Mouse (Mus musculus): ENCODE data around the gene Gm20696. TPM values are rescaled to one million over a fixed set of nuclear protein-coding genes. Genes with fewer than 3 reads are reported as not detected.

Gm20696 gene
- polyA plus RNA-seq, 1 experiment from 2014 or later = 6.3 TPM

DNA sequence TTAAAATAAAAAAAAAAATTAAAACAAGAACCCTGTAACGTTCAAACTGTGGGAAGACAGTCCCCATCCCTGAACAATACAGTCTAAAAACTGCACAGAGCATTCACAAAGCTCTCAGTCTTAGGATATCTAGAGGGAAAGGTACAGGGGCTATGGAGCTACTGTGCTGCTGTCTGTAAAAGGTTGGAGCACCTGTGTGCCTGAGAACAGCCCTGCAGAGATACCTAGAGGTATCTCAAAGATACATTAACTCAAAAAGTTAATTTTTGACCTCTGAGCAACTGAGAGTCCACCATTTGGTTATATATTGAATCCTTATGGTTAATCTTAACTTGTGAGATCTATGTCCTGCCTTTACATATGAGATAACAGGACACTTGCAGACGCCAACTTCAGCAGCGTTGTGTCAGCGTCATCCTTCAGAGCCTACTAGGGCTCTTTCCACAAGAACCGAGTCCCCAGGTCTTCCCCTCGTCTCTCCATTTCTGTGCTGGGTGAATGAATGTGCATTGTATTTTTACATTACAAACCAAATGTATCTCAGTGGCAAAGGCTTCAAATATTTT lies 174.5 kb downstream of the Gm20696 start:
- no peaks in the 10 kb centered on the region for H3K9me3 ChIP-seq (ENCODE audit: control insufficient read depth, low read length)
- no peak overlapping the region for H3K9ac ChIP-seq (replicated peaks; ENCODE audit: low read depth, low read length)
- 85% methylated on average over 6 of the region's 6 CpGs for WGBS
- no peak overlapping the region for H3K4me3 ChIP-seq (replicated peaks; ENCODE audit: low read length)
- H3K27ac ChIP-seq (ENCODE audit: low read length) = no peak overlapping the region
- H3K27me3 ChIP-seq (replicated peaks; ENCODE audit: control insufficient read depth, insufficient read depth, low read length) = 0 out of 2 replicates have a peak, but pooled peaks cover 3% of the 10 kb centered on the region
- H3K4me2 ChIP-seq (ENCODE audit: low read length) = no peak overlapping the region
- no peaks in the 10 kb centered on the region for H3K36me3 ChIP-seq (ENCODE audit: control insufficient read depth, insufficient read depth)
- no peaks in the 10 kb centered on the region for H3K4me1 ChIP-seq (replicated peaks; ENCODE audit: control insufficient read depth, insufficient read depth, low read length)
- no peak for ATAC-seq

DNA sequence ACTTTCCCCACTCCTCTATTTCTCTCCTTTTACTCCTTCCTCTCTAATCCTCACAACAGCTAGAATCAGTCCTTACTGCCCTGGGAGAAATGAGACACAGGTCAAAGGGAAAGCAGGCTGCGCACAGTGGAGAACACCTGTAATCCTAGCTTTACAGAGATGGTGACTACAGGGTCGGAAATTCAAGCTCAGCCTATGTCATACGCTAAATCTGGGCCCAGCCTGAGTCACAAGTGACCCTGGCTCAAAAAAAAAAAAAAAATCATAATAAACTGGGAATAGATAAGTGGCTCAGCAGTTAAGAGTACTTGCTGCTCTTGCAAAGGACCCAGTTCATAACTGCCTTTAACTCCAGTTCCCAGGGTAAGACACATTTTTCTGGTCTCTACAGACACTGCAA lies 175.5 kb downstream of the Gm20696 start:
- Histone ChIP-seq H3K27ac (ENCODE audit: low read length) (no peak overlapping the region), H3K4me2 (ENCODE audit: low read length) (no peak overlapping the region), H3K27me3 (replicated peaks; ENCODE audit: control insufficient read depth, insufficient read depth, low read length) (0 out of 2 replicates have a peak, but pooled peaks cover 3% of the 10 kb centered on the region), H3K4me1 (replicated peaks; ENCODE audit: control insufficient read depth, insufficient read depth, low read length) (peaks cover 2% of the 10 kb centered on the region), H3K9me3 (ENCODE audit: control insufficient read depth, low read length) (no peaks in the 10 kb centered on the region), H3K4me3 (replicated peaks; ENCODE audit: low read length) (no peak overlapping the region), H3K36me3 (ENCODE audit: control insufficient read depth, insufficient read depth) (no peaks in the 10 kb centered on the region), H3K9ac (replicated peaks; ENCODE audit: low read depth, low read length) (no peak overlapping the region)
- WGBS = 91% methylated on average over 3 of the region's 3 CpGs
- no peak for ATAC-seq

DNA sequence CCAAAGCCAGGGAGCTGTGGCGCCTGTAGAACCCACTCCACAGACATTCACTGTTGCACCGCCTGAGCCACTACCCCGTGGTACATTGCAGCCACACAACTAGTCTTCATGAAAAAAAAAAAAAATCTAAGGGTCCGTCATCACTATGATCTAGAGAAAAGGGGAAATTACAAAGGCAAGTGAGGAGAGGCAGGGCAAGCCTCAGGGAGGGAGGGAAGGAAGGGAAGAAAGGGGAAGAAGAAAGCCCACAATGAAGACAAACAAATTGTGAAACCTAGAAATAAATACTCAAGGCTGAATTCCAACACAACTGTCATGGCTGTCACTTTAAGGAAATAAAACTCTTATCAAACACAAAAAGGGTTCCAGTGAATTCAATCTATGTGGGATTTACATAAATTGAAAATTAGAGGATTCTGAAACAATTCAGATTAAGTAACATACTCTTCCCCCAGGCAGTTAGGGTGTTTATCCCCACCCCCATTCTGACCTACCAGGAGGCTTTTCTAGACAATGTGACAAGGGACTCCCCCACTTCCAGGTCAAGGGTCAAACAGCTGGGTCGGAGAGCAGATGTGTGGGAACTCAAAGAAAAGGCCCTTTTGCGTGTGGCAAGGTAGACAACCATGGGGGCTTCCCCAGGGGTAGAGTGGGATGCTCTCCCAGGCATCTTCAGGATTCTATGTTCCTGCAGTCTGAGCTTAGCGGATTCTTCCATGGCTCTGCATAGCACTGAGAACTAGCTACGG lies 176.5 kb downstream of the Gm20696 start:
- no peak overlapping the region for H3K9ac ChIP-seq (replicated peaks; ENCODE audit: low read depth, low read length)
- no peak overlapping the region for H3K4me2 ChIP-seq (ENCODE audit: low read length)
- 0 out of 2 replicates have a peak, but pooled peaks cover 3% of the 10 kb centered on the region for H3K27me3 ChIP-seq (replicated peaks; ENCODE audit: control insufficient read depth, insufficient read depth, low read length)
- ATAC-seq = no peak
- no peaks in the 10 kb centered on the region for H3K36me3 ChIP-seq (ENCODE audit: control insufficient read depth, insufficient read depth)
- H3K4me3 ChIP-seq (replicated peaks; ENCODE audit: low read length) = no peak overlapping the region
- WGBS = 81% methylated on average over 8 of the region's 8 CpGs
- no peak overlapping the region for H3K27ac ChIP-seq (ENCODE audit: low read length)
- peaks cover 12% of the 10 kb centered on the region for H3K4me1 ChIP-seq (replicated peaks; ENCODE audit: control insufficient read depth, insufficient read depth, low read length)
- no peaks in the 10 kb centered on the region for H3K9me3 ChIP-seq (ENCODE audit: control insufficient read depth, low read length)

DNA sequence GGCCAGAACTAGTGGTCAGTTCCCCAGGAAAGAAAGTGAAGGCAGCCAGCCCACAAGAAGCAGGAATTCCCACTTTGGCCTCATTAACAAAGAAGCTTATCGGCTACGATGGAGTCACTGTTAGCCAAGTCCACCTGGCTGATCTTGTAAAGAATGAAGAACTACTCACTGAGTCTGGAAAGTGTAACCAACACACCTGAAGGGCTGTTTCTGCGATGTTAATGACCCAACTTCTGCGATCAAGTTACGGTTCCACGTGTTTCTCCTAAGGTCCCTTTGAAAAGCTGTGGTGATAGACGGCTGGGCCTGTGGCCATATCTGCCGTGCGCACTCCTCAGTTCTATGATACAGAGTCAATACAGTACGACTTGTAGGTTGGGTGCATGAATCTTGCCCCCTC lies 177.2 kb downstream of the Gm20696 start:
- H3K4me3 ChIP-seq (replicated peaks; ENCODE audit: low read length) = no peak overlapping the region
- H3K36me3 ChIP-seq (ENCODE audit: control insufficient read depth, insufficient read depth) = no peaks in the 10 kb centered on the region
- WGBS = 79% methylated on average over 10 of the region's 10 CpGs
- no peaks in the 10 kb centered on the region for H3K9me3 ChIP-seq (ENCODE audit: control insufficient read depth, low read length)
- no peak overlapping the region for H3K9ac ChIP-seq (replicated peaks; ENCODE audit: low read depth, low read length)
- no peak overlapping the region for H3K27ac ChIP-seq (ENCODE audit: low read length)
- H3K4me1 ChIP-seq (replicated peaks; ENCODE audit: control insufficient read depth, insufficient read depth, low read length) = peaks cover 17% of the 10 kb centered on the region
- H3K27me3 ChIP-seq (replicated peaks; ENCODE audit: control insufficient read depth, insufficient read depth, low read length) = 0 out of 2 replicates have a peak, but pooled peaks cover 3% of the 10 kb centered on the region
- no peak overlapping the region for H3K4me2 ChIP-seq (ENCODE audit: low read length)
- ATAC-seq = no peak

DNA sequence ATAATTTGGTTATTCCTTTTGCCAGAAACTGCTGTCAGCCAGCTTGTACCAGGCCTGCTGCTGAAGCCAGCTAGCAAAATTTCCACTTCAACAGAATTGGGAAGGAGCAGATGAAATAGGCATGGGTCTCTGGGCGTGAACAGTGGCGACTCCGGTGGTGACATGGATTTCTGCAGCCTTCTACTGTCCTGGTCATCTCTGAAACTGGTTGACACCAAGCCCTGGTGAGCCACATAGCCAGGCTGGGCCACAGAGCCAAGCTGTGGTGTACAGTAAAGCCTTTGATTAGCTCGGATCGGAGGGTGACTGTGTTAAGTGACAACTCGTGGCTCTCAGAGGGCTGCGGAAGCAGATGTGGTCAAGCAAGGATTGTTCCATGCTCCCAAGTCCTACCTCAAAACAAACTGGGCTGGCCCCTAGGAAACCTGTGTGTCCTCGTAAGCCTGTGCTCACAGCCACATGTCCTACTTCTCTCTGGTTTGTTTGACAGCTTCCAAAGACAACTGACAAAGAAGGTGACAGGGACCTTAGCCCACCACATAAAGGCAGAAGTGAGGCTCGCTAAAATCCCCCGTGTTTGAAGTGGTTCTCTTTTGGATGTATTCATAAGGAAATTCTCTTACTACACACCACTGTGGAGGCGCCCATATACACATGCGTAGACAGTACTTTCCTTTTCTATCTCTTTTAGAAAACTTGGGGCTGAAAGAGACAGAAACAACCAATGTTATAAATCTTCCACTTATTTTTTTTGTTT lies 180.5 kb downstream of the Gm20696 start:
- Histone ChIP-seq H3K27ac (ENCODE audit: low read length) (peak overlapping the region; percentile 85), H3K4me2 (ENCODE audit: low read length) (peak overlapping the region; percentile 10), H3K9ac (replicated peaks; ENCODE audit: low read depth, low read length) (peak overlapping the region; percentile 28; the same call in 1 of the 2 replicates), H3K27me3 (replicated peaks; ENCODE audit: control insufficient read depth, insufficient read depth, low read length) (0 out of 2 replicates have a peak, but pooled peaks cover 3% of the 10 kb centered on the region), H3K36me3 (ENCODE audit: control insufficient read depth, insufficient read depth) (no peaks in the 10 kb centered on the region), H3K4me1 (replicated peaks; ENCODE audit: control insufficient read depth, insufficient read depth, low read length) (peaks cover 22% of the 10 kb centered on the region), H3K4me3 (replicated peaks; ENCODE audit: low read length) (no peak overlapping the region), H3K9me3 (ENCODE audit: control insufficient read depth, low read length) (no peaks in the 10 kb centered on the region)
- 39% methylated on average over 12 of the region's 12 CpGs for WGBS
- no peak for ATAC-seq

DNA sequence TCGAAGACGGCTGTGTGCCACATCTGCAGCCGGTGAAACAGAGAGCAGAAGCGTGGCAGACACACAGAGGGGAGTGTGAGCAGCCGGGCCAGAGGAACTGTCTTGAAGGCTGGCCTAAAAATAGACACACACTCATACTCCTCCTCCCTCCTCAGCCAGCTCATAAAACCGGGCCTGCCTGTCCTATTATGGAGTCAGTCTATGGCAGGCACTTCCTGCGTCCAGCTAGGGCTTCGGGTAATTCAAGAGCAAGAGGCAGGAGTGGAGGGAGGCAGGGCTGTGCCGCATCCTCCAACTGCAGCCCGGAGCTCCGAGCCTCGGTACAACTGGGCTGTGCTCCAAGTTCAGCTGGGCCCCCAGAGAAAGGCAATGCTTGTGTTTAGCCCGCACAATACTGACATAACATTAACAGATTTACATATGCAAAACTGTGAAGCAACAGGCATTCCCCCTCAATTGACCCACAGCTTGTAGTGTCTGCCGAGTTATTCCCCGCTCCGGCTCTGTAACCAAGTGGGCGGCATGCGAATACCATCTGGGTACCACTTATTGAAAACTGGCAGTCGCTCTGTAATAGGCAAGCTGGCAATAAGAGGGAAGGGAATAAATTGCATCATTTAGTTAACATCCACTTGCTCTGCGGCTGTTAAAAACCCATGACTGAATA lies 181.2 kb downstream of the Gm20696 start:
- 0 out of 2 replicates have a peak, but pooled peaks cover 3% of the 10 kb centered on the region for H3K27me3 ChIP-seq (replicated peaks; ENCODE audit: control insufficient read depth, insufficient read depth, low read length)
- peaks cover 22% of the 10 kb centered on the region for H3K4me1 ChIP-seq (replicated peaks; ENCODE audit: control insufficient read depth, insufficient read depth, low read length)
- H3K9me3 ChIP-seq (ENCODE audit: control insufficient read depth, low read length) = no peaks in the 10 kb centered on the region
- WGBS = 3% methylated on average over 20 of the region's 20 CpGs
- H3K9ac ChIP-seq (replicated peaks; ENCODE audit: low read depth, low read length) = peak overlapping the region; percentile 31
- H3K36me3 ChIP-seq (ENCODE audit: control insufficient read depth, insufficient read depth) = no peaks in the 10 kb centered on the region
- ATAC-seq = peak; percentile 97
- peak overlapping the region; percentile 22 for H3K4me3 ChIP-seq (replicated peaks; ENCODE audit: low read length)
- H3K27ac ChIP-seq (ENCODE audit: low read length) = peak overlapping the region; percentile 85
- H3K4me2 ChIP-seq (ENCODE audit: low read length) = peak overlapping the region; percentile 61

DNA sequence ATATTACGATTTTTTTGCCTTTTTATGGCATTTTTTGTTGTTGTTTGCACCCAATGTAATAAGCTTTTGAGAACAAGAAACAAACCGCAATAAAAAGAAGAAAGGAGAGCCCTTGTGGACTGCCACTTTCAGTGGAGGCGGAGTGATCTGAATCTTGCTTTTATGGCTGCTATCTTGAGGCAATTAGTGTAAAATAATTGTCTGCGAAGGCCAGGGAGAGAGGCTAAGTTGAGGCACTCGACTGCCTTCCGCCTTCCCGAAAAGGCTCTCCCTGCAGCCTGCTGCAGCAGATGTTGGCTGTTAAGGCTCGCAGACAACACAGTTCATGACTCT lies 181.7 kb downstream of the Gm20696 start:
- no peak for ATAC-seq
- Histone ChIP-seq H3K27ac (ENCODE audit: low read length) (peak overlapping the region; percentile 79), H3K27me3 (replicated peaks; ENCODE audit: control insufficient read depth, insufficient read depth, low read length) (0 out of 2 replicates have a peak, but pooled peaks cover 3% of the 10 kb centered on the region), H3K9ac (replicated peaks; ENCODE audit: low read depth, low read length) (peak overlapping the region; percentile 31), H3K4me2 (ENCODE audit: low read length) (peak overlapping the region; percentile 61), H3K36me3 (ENCODE audit: control insufficient read depth, insufficient read depth) (no peaks in the 10 kb centered on the region), H3K4me1 (replicated peaks; ENCODE audit: control insufficient read depth, insufficient read depth, low read length) (peaks cover 22% of the 10 kb centered on the region), H3K9me3 (ENCODE audit: control insufficient read depth, low read length) (no peaks in the 10 kb centered on the region), H3K4me3 (replicated peaks; ENCODE audit: low read length) (peak overlapping the region; percentile 22)
- WGBS = 14% methylated on average over 8 of the region's 8 CpGs

DNA sequence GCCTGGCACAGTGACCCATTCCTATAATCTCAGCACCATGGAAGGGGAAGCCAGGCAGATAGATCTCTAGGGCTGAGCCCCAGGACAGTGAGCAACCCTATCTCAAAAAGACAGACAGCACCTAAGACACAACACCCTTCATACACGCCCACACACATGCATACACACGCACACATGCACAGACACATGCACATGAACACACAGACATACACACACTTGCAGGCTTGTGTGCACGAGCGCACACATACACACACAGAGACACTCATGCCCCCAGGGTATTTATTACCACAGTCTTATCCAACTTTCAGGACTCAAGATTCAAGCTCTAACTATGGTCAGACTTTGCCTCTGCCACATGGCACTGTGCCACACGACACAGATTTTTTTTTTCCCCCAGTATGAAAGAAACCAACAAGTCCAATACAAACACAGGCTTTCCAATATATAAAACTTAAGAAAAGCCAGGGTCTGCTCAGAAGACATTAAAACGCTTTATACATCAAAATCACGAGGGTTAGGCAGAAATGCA lies 182.3 kb downstream of the Gm20696 start:
- Histone ChIP-seq H3K9ac (replicated peaks; ENCODE audit: low read depth, low read length) (no peak overlapping the region), H3K27ac (ENCODE audit: low read length) (no peak overlapping the region), H3K4me2 (ENCODE audit: low read length) (no peak overlapping the region), H3K27me3 (replicated peaks; ENCODE audit: control insufficient read depth, insufficient read depth, low read length) (0 out of 2 replicates have a peak, but pooled peaks cover 3% of the 10 kb centered on the region), H3K4me1 (replicated peaks; ENCODE audit: control insufficient read depth, insufficient read depth, low read length) (peaks cover 22% of the 10 kb centered on the region), H3K36me3 (ENCODE audit: control insufficient read depth, insufficient read depth) (no peaks in the 10 kb centered on the region), H3K9me3 (ENCODE audit: control insufficient read depth, low read length) (no peaks in the 10 kb centered on the region), H3K4me3 (replicated peaks; ENCODE audit: low read length) (no peak overlapping the region)
- 63% methylated on average over 7 of the region's 7 CpGs for WGBS
- ATAC-seq = no peak
